In genomic region chr10:75766856-75767255, GRCm38 (mm10) we compare ENCODE assay signal across 28 mouse cellular contexts. TPM values are rescaled to one million over a fixed set of nuclear protein-coding genes. Genes with fewer than 3 reads are reported as not detected.
DNase-seq lines count a peak whose midpoint lies in the region; ATAC-seq and TF ChIP-seq lines count a peak whose summit lies in the region.
"Had no signal": no experiment of that assay in that cellular context is flagged by ENCODE, and none has a peak within 500 bp of the region (broad histone marks: within the 10 kb centered on the region; RNA-seq: fewer than 3 reads in every experiment).

No protein-coding gene starts in this region.

- peaks cover 5% of the 10 kb centered on the region for H3K36me3 ChIP-seq in liver, adult 2 months (ENCODE audit: control insufficient read depth, insufficient read depth, low read length)
- no peaks in the 10 kb centered on the region; the same call in 1 of the 2 replicates for H3K36me3 ChIP-seq in liver, postnatal 0 days (replicated peaks; ENCODE audit: insufficient read depth, low read length)
- H3K36me3 ChIP-seq: embryonic facial prominence, embryonic 15.5 days; hindbrain, embryonic 12.5 days had no signal

- no peak for ATAC-seq in liver, postnatal 0 days
- ATAC-seq: CD4-positive, CD25-positive, alpha-beta regulatory T cell, adult 4 months; forebrain, embryonic 14.5 days had no signal

- TF ChIP-seq POLR2A in liver, adult 2 months (IDR thresholded peaks at IDR 0.05; ENCODE audit: extremely low read depth, insufficient read depth, low read length): no peak

- peak; percentile 81 for DNase-seq in heart, adult 11 months
- DNase-seq in heart, postnatal 14 days: no peak
- DNase-seq in liver, adult 2 months (ENCODE audit: extremely low read depth, low read depth, low spot score): peak; percentile 85
- DNase-seq in liver, postnatal 0 days: no peak
- peak; percentile 32 for DNase-seq in kidney, postnatal 14 days
- no peak for DNase-seq in lung, postnatal 36 days
- DNase-seq in thymus, postnatal 0 days (ENCODE audit: low spot score): no peak
- DNase-seq: adrenal gland, adult 8-10 months; adrenal gland, postnatal 36 days; B cell, adult 2 months; cerebellum, adult 2 months; cerebellum, postnatal 14 days; embryo, embryonic 11 days; gastrocnemius, adult 2 months; gastrocnemius, postnatal 25 days; heart, postnatal 4 days had no signal

- no peak for TF ChIP-seq EP300 in liver, postnatal 0 days (IDR thresholded peaks at IDR 0.05; ENCODE audit: low read depth)

- no peak overlapping the region for H3K9ac ChIP-seq in liver, adult 2 months (ENCODE audit: low read depth, low read length)
- no peak overlapping the region for H3K9ac ChIP-seq in liver, postnatal 0 days (replicated peaks)
- H3K9ac ChIP-seq: embryonic facial prominence, embryonic 15.5 days; heart, embryonic 13.5 days; hindbrain, embryonic 12.5 days had no signal

- no peak for TF ChIP-seq CTCF in liver, adult 2 months (IDR thresholded peaks at IDR 0.05; ENCODE audit: low read depth, low read length)
- no peak for TF ChIP-seq CTCF in liver, postnatal 0 days (IDR thresholded peaks at IDR 0.05; ENCODE audit: low read depth)

- peaks cover 5% of the 10 kb centered on the region; the same call in 1 of the 2 replicates for H3K4me1 ChIP-seq in liver, adult 2 months (ENCODE audit: control insufficient read depth, insufficient read depth, low read length)
- peaks cover 13% of the 10 kb centered on the region for H3K4me1 ChIP-seq in liver, postnatal 0 days (ENCODE audit: insufficient read depth)

- H3K4me3 ChIP-seq in liver, adult 2 months (ENCODE audit: insufficient read depth, low read depth, low read length): no peak overlapping the region
- no peak overlapping the region for H3K4me3 ChIP-seq in liver, postnatal 0 days (ENCODE audit: low read depth, low read length)
- H3K4me3 ChIP-seq: embryonic facial prominence, embryonic 15.5 days; erythroblast, embryonic 14.5 days; forebrain, embryonic 10.5 days; gastrocnemius, adult 2 months; heart, embryonic 13.5 days; hindbrain, embryonic 12.5 days had no signal

- no peak overlapping the region for H3K4me2 ChIP-seq in liver, postnatal 0 days (ENCODE audit: low read depth, low read length)
- H3K4me2 ChIP-seq: embryonic facial prominence, embryonic 15.5 days; heart, embryonic 13.5 days; hindbrain, embryonic 12.5 days had no signal

- intact Hi-C loops in heart, postnatal 14 days (cut with DNase I): no loop called here

- H3K27ac ChIP-seq in liver, adult 2 months (replicated peaks; ENCODE audit: insufficient read depth, low read depth, low read length): no peak overlapping the region
- H3K27ac ChIP-seq in liver, postnatal 0 days (ENCODE audit: low read depth): no peak overlapping the region
- H3K27ac ChIP-seq: embryonic facial prominence, embryonic 15.5 days; forebrain, embryonic 10.5 days; gastrocnemius, adult 2 months; heart, embryonic 13.5 days; hindbrain, embryonic 12.5 days had no signal

- no peaks in the 10 kb centered on the region for H3K27me3 ChIP-seq in liver, adult 2 months (ENCODE audit: control insufficient read depth, insufficient read depth, low read length)
- no peaks in the 10 kb centered on the region for H3K27me3 ChIP-seq in liver, postnatal 0 days (ENCODE audit: insufficient read depth, low read length)
- H3K27me3 ChIP-seq: embryonic facial prominence, embryonic 15.5 days; heart, embryonic 13.5 days; hindbrain, embryonic 12.5 days had no signal

- 58% methylated on average over 6 of the region's 6 CpGs for WGBS in liver, adult 2 months
- 76% methylated on average over 6 of the region's 6 CpGs for WGBS in liver, postnatal 0 days (ENCODE audit: insufficient replicate concordance)

- H3K79me2 ChIP-seq in liver, adult 2 months (ENCODE audit: control insufficient read depth, insufficient read depth, low read length): peaks cover 4% of the 10 kb centered on the region; the same call in 1 of the 2 replicates

- H3K9me3 ChIP-seq in liver, postnatal 0 days (ENCODE audit: low read length): no peaks in the 10 kb centered on the region
- H3K9me3 ChIP-seq: embryonic facial prominence, embryonic 15.5 days; forebrain, embryonic 10.5 days; G1E; heart, embryonic 13.5 days; hindbrain, embryonic 12.5 days had no signal

RNA-seq across cellular contexts. Expression of gene Cabin1, which starts 2.7 kb away (rescaled TPM):
- total RNA-seq in heart, postnatal 14 days (2021): 10 to 100 TPM; 23.0 to 24.8 TPM
- 7.8 and 12.7 TPM in 2 replicates for total RNA-seq in liver, adult 2 months (2014; rRNA removed)
- polyA plus RNA-seq in liver, adult 2 months (2012; rRNA removed): 7.7 and 10.1 TPM in 2 replicates
- polyA plus RNA-seq in liver, postnatal 0 days (2015; fragmentation: Nextera tagmentation; extraction: Ambion mirVana): 8.2 and 9.1 TPM in 2 replicates
- 21.3 and 26.1 TPM in 2 replicates for polyA plus RNA-seq in thymus, postnatal 0 days (2015; fragmentation: Nextera tagmentation; extraction: Ambion mirVana)

RNA-seq across cellular contexts. Expression of gene Ddt, which starts 6.4 kb away (rescaled TPM):
- 10 to 100 TPM; 44.8 to 61.1 TPM for total RNA-seq in heart, postnatal 14 days (2021)
- 347 and 388 TPM in 2 replicates for total RNA-seq in liver, adult 2 months (2014; rRNA removed)
- polyA plus RNA-seq in liver, adult 2 months (2012; rRNA removed): 898 and 914 TPM in 2 replicates
- 739 and 838 TPM in 2 replicates for polyA plus RNA-seq in liver, postnatal 0 days (2015; fragmentation: Nextera tagmentation; extraction: Ambion mirVana)
- polyA plus RNA-seq in thymus, postnatal 0 days (2015; fragmentation: Nextera tagmentation; extraction: Ambion mirVana): 131 and 132 TPM in 2 replicates

RNA-seq across cellular contexts. Expression of gene Gm20441, which starts 13.9 kb away (rescaled TPM):
- not detected for total RNA-seq in heart, postnatal 14 days (2021)
- total RNA-seq in liver, adult 2 months (2014; rRNA removed): not detected in 2 replicates
- polyA plus RNA-seq in liver, adult 2 months (2012; rRNA removed): 0.37 and 0.80 TPM in 2 replicates
- 0.24 TPM in 1 of 2 replicates, not detected in the other for polyA plus RNA-seq in liver, postnatal 0 days (2015; fragmentation: Nextera tagmentation; extraction: Ambion mirVana)
- polyA plus RNA-seq in thymus, postnatal 0 days (2015; fragmentation: Nextera tagmentation; extraction: Ambion mirVana): not detected in 2 replicates
- total RNA-seq: adrenal gland, adult 8-10 months; common myeloid progenitor, adult 5-6 weeks; G1E; gastrocnemius, adult 2 months; gastrocnemius, postnatal 25 days; granulocyte monocyte progenitor cell, adult 5-6 weeks; heart, postnatal 4 days had no signal
- polyA plus RNA-seq: CD4-positive, CD25-positive, alpha-beta regulatory T cell, adult 4 months; cerebellum, adult 2 months; embryonic facial prominence, embryonic 11.5 days; embryonic facial prominence, embryonic 15.5 days; erythroblast, embryonic 14.5 days; forebrain, embryonic 10.5 days; G1E; heart, embryonic 13.5 days; heart, postnatal 0 days; hindbrain, embryonic 12.5 days had no signal

RNA-seq across cellular contexts. Expression of gene Gstt3, which starts 14.4 kb away (rescaled TPM):
- 1 to 10 TPM; 1.8 to 4.3 TPM for total RNA-seq in heart, postnatal 14 days (2021)
- 126 and 181 TPM in 2 replicates for total RNA-seq in liver, adult 2 months (2014; rRNA removed)
- 198 and 213 TPM in 2 replicates for polyA plus RNA-seq in liver, adult 2 months (2012; rRNA removed)
- 32.6 and 39.3 TPM in 2 replicates for polyA plus RNA-seq in liver, postnatal 0 days (2015; fragmentation: Nextera tagmentation; extraction: Ambion mirVana)
- polyA plus RNA-seq in thymus, postnatal 0 days (2015; fragmentation: Nextera tagmentation; extraction: Ambion mirVana): 9.9 and 10.1 TPM in 2 replicates
- polyA plus RNA-seq: erythroblast, embryonic 14.5 days had no signal

RNA-seq across cellular contexts. Expression of gene Gstt1, which starts 31.5 kb away (rescaled TPM):
- total RNA-seq in heart, postnatal 14 days (2021): 1 to 10 TPM; 7.0 to 9.1 TPM
- 458 and 622 TPM in 2 replicates for total RNA-seq in liver, adult 2 months (2014; rRNA removed)
- 1,012 and 1,223 TPM in 2 replicates for polyA plus RNA-seq in liver, adult 2 months (2012; rRNA removed)
- polyA plus RNA-seq in liver, postnatal 0 days (2015; fragmentation: Nextera tagmentation; extraction: Ambion mirVana): 77.5 and 78.5 TPM in 2 replicates
- 2.2 and 2.8 TPM in 2 replicates for polyA plus RNA-seq in thymus, postnatal 0 days (2015; fragmentation: Nextera tagmentation; extraction: Ambion mirVana)
- total RNA-seq: granulocyte monocyte progenitor cell, adult 5-6 weeks had no signal

Comparison
In these comparisons a context has a peak if more than half of its experiments do, and no peak if none do; other contexts are left out.
1. DNase-seq: peak in heart, adult 11 months (single experiment), liver, adult 2 months (single experiment) and kidney, postnatal 14 days (single experiment); none in heart, postnatal 14 days (0 of 2), liver, postnatal 0 days (single experiment), lung, postnatal 36 days (single experiment) and thymus, postnatal 0 days (single experiment).